In the genomic region with DNA sequence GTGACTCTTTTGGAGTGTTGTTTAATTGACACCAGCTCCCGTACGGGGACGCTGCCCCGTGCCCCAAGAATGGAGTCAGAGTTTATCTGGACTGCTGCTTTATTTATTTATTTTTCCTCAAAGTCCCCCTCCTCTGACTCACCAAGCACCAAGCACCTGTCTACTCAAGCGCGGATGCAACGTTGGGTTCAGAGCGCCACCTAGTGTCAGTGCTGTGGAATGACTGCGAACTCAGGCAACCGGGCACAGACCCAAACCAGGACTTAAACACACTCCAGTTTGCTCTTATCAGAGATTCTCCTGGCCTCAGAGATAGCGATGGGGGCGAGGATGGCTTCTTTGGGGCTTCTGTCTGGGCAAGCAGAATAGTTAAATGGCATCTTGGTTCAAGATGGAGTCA, we compare ENCODE assay signal across 9 mouse cellular contexts. TPM values are rescaled to one million over a fixed set of nuclear protein-coding genes. Genes with fewer than 3 reads are reported as not detected.
DNase-seq lines count a peak whose midpoint lies in the region; ATAC-seq and TF ChIP-seq lines count a peak whose summit lies in the region.
"Had no signal": no experiment of that assay in that cellular context is flagged by ENCODE, and none has a peak within 500 bp of the region (broad histone marks: within the 10 kb centered on the region; RNA-seq: fewer than 3 reads in every experiment).

No protein-coding gene starts in this region.

- no peak overlapping the region for H3K4me3 ChIP-seq in hindbrain, embryonic 14.5 days (replicated peaks; ENCODE audit: low read length)
- no peak overlapping the region for H3K4me3 ChIP-seq in hindbrain, embryonic 12.5 days
- H3K4me3 ChIP-seq in E14TG2a.4 (replicated peaks; ENCODE audit: low read length): no peak overlapping the region
- H3K4me3 ChIP-seq: embryonic facial prominence, embryonic 15.5 days had no signal

- H3K4me2 ChIP-seq in hindbrain, embryonic 14.5 days (replicated peaks): no peak overlapping the region
- H3K4me2 ChIP-seq in hindbrain, embryonic 12.5 days (replicated peaks): no peak overlapping the region
- H3K4me2 ChIP-seq: embryonic facial prominence, embryonic 15.5 days had no signal

- H3K9ac ChIP-seq in hindbrain, embryonic 14.5 days: no peak overlapping the region
- H3K9ac ChIP-seq in hindbrain, embryonic 12.5 days: no peak overlapping the region
- H3K9ac ChIP-seq: embryonic facial prominence, embryonic 15.5 days had no signal

- H3K27ac ChIP-seq in hindbrain, embryonic 14.5 days: no peak overlapping the region
- no peak overlapping the region for H3K27ac ChIP-seq in hindbrain, embryonic 12.5 days

- H3K4me1 ChIP-seq in hindbrain, embryonic 14.5 days (replicated peaks; ENCODE audit: control insufficient read depth, insufficient read depth, low read length): no peaks in the 10 kb centered on the region
- H3K4me1 ChIP-seq in hindbrain, embryonic 12.5 days: peaks cover 8% of the 10 kb centered on the region
- peaks cover 56% of the 10 kb centered on the region for H3K4me1 ChIP-seq in E14TG2a.4 (replicated peaks; ENCODE audit: low read depth, low read length)

- WGBS in hindbrain, embryonic 14.5 days: 14% methylated on average over 12 of the region's 12 CpGs
- 10% methylated on average over 12 of the region's 12 CpGs for WGBS in hindbrain, embryonic 12.5 days

- ATAC-seq in hindbrain, embryonic 14.5 days (ENCODE audit: low FRiP score): no peak
- no peak for ATAC-seq in hindbrain, embryonic 12.5 days (ENCODE audit: low FRiP score)
- peak; percentile 66 for ATAC-seq in megakaryocyte-erythroid progenitor cell, adult 5-6 weeks (replicated peaks; ENCODE audit: low FRiP score, low TSS enrichment, poor library complexity, severe bottlenecking)

- H3K36me3 ChIP-seq in hindbrain, embryonic 14.5 days (replicated peaks; ENCODE audit: control insufficient read depth, insufficient read depth): no peaks in the 10 kb centered on the region
- H3K36me3 ChIP-seq in hindbrain, embryonic 12.5 days: no peaks in the 10 kb centered on the region
- no peaks in the 10 kb centered on the region for H3K36me3 ChIP-seq in E14TG2a.4 (ENCODE audit: insufficient read depth, low read length)
- no peaks in the 10 kb centered on the region; the same call in 1 of the 2 replicates for H3K36me3 ChIP-seq in splenic B cell, adult 2 months (ENCODE audit: control insufficient read depth, insufficient read depth, low read length, poor library complexity, severe bottlenecking)
- H3K36me3 ChIP-seq: embryonic facial prominence, embryonic 15.5 days had no signal

- H3K9me3 ChIP-seq in hindbrain, embryonic 14.5 days (ENCODE audit: control insufficient read depth, low read length): no peaks in the 10 kb centered on the region
- no peaks in the 10 kb centered on the region for H3K9me3 ChIP-seq in hindbrain, embryonic 12.5 days (replicated peaks)
- no peaks in the 10 kb centered on the region for H3K9me3 ChIP-seq in E14TG2a.4 (ENCODE audit: low read length)
- H3K9me3 ChIP-seq: embryonic facial prominence, embryonic 15.5 days had no signal

- TF ChIP-seq CTCF in E14TG2a.4 (conservative IDR thresholded peaks at IDR 0.05; ENCODE audit: low read length): peak; percentile 95

- no peaks in the 10 kb centered on the region for H3K27me3 ChIP-seq in hindbrain, embryonic 14.5 days (ENCODE audit: control insufficient read depth, insufficient read depth, low read length)
- no peaks in the 10 kb centered on the region for H3K27me3 ChIP-seq in hindbrain, embryonic 12.5 days
- H3K27me3 ChIP-seq in E14TG2a.4 (ENCODE audit: insufficient read depth, low read length): no peaks in the 10 kb centered on the region
- H3K27me3 ChIP-seq in splenic B cell, adult 2 months (ENCODE audit: control insufficient read depth, insufficient read depth, low read length, poor library complexity, severe bottlenecking): no peaks in the 10 kb centered on the region
- H3K27me3 ChIP-seq: embryonic facial prominence, embryonic 15.5 days had no signal

- peak; percentile 83 for DNase-seq in hindbrain, embryonic 14.5 days (ENCODE audit: low spot score)
- DNase-seq in brain, embryonic 18.5 days (ENCODE audit: low read depth, low spot score): peak; percentile 40
- peak; percentile 65 for DNase-seq in forelimb bud, embryonic 11.5 days (ENCODE audit: low read depth, low spot score)
- DNase-seq in layer of hippocampus, adult 9-11 months: peak; percentile 71
- peak; percentile 91 for DNase-seq in splenic B cell, adult 2 months (ENCODE audit: low read depth, low spot score)

RNA-seq across cellular contexts. Expression of a gene that starts 25.0 kb away (rescaled TPM):
- polyA plus RNA-seq in hindbrain, embryonic 14.5 days (2014; fragmentation: Nextera tagmentation; extraction: Ambion mirVana): 0.31 and 0.74 TPM in 2 replicates
- polyA plus RNA-seq in hindbrain, embryonic 12.5 days (2016; fragmentation: Nextera tagmentation; extraction: Ambion mirVana): 0.06 and 0.38 TPM in 2 replicates
- not detected in 2 replicates for total RNA-seq in megakaryocyte-erythroid progenitor cell, adult 5-6 weeks (2014; fragmentation: Nextera tagmentation)
- total RNA-seq in megakaryocyte-erythroid progenitor cell, adult 5-6 weeks (2017): not detected in 2 replicates

RNA-seq across cellular contexts. Expression of a gene that starts 38.1 kb away (rescaled TPM):
- 53.9 and 64.1 TPM in 2 replicates for polyA plus RNA-seq in hindbrain, embryonic 14.5 days (2014; fragmentation: Nextera tagmentation; extraction: Ambion mirVana)
- polyA plus RNA-seq in hindbrain, embryonic 12.5 days (2016; fragmentation: Nextera tagmentation; extraction: Ambion mirVana): 23.0 and 25.6 TPM in 2 replicates
- total RNA-seq in megakaryocyte-erythroid progenitor cell, adult 5-6 weeks (2014; fragmentation: Nextera tagmentation): 8.7 TPM in 1 of 2 replicates, not detected in the other
- total RNA-seq in megakaryocyte-erythroid progenitor cell, adult 5-6 weeks (2017): 0.56 TPM in 1 of 2 replicates, not detected in the other

RNA-seq across cellular contexts. Expression of a gene that starts 39.6 kb away (rescaled TPM):
- polyA plus RNA-seq in hindbrain, embryonic 14.5 days (2014; fragmentation: Nextera tagmentation; extraction: Ambion mirVana): 0.53 and 1.1 TPM in 2 replicates
- polyA plus RNA-seq in hindbrain, embryonic 12.5 days (2016; fragmentation: Nextera tagmentation; extraction: Ambion mirVana): 0.56 and 0.77 TPM in 2 replicates
- not detected in 2 replicates for total RNA-seq in megakaryocyte-erythroid progenitor cell, adult 5-6 weeks (2014; fragmentation: Nextera tagmentation)
- total RNA-seq in megakaryocyte-erythroid progenitor cell, adult 5-6 weeks (2017): not detected in 2 replicates

Comparison
In these comparisons a context has a peak if more than half of its experiments do, and no peak if none do; other contexts are left out.
1. DNase-seq: peak in every context shown above with its lines; median percentile 91 in splenic B cell, adult 2 months; 83 in hindbrain, embryonic 14.5 days; 71 in layer of hippocampus, adult 9-11 months; 65 in forelimb bud, embryonic 11.5 days; 40 in brain, embryonic 18.5 days.